Mouse (Mus musculus) cerebellum, adult 2 months (tissue): Measurements from ENCODE around the gene Nfya.

ENCODE experiments used
- CTCF ChIP-seq: fragments of 200-500 bp; IDR thresholded peaks from 2 replicates; pipeline ENCODE4 v1.5.1; 2011; ENCODE audit warnings: low read depth, mild to moderate bottlenecking, control low read depth, low read length, moderate library complexity, borderline replicate concordance; ENCODE audit not compliant: insufficient read depth
- POLR2A ChIP-seq: fragments of 200-500 bp; IDR thresholded peaks from 2 replicates; pipeline ENCODE4 v1.6.1; 2011; ENCODE audit warnings: low read length, control low read depth, borderline replicate concordance; ENCODE audit not compliant: insufficient read depth

DNA sequence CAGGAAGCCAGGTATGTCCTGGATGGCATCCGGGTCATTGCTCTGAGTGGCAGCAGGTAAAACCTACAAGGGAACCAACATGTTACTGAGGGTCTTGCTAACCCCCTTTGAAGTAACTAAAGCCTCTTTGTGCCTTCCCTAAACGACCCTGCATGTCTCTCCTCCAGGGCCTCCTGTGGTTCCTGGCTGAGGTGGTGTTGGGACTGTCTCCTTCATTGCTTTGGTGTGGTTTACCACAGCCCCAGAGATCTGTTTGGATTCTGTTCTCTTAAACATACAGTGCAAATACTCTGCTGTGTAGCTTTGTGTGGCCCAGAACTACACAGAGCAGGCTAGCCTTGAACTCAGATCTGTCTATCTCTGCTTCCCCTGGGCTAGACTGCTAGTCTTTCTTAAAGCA, 9.9 kb upstream of the Nfya start:
- TF ChIP-seq CTCF = no peak
- TF ChIP-seq POLR2A = no peak
